16 mouse cellular contexts compared by ENCODE assay signal in genomic region chr1:182571148-182571547, GRCm38 (mm10). TPM values are rescaled to one million over a fixed set of nuclear protein-coding genes. Genes with fewer than 3 reads are reported as not detected.
DNase-seq lines count a peak whose midpoint lies in the region; ATAC-seq lines count a peak whose summit lies in the region.
"Had no signal": no experiment of that assay in that cellular context is flagged by ENCODE, and none has a peak within 500 bp of the region (broad histone marks: within the 10 kb centered on the region; RNA-seq: fewer than 3 reads in every experiment).

No protein-coding gene starts in this region.

- no peaks in the 10 kb centered on the region for H3K27me3 ChIP-seq in intestine, embryonic 16.5 days (replicated peaks; ENCODE audit: control insufficient read depth, insufficient read depth, low read length)
- H3K27me3 ChIP-seq: embryonic facial prominence, embryonic 15.5 days; limb, embryonic 12.5 days had no signal

- peak; percentile 49 for DNase-seq in adrenal gland, adult 2 months
- DNase-seq in adrenal gland, postnatal 4 days (ENCODE audit: low spot score in 2 of 2) = no peak
- DNase-seq in kidney, adult 8-10 months = peak; percentile 15
- DNase-seq in kidney, adult 18-20 months = no peak
- DNase-seq in 3T3-L1 (ENCODE audit: low read depth, low spot score) = peak; percentile 24
- DNase-seq in frontal cortex, postnatal 25 days (ENCODE audit: low spot score in 2 of 2) = no peak
- no peak for DNase-seq in layer of hippocampus, postnatal 36 days
- DNase-seq: gastrocnemius, postnatal 10 days had no signal

- H3K36me3 ChIP-seq in intestine, embryonic 16.5 days (ENCODE audit: control insufficient read depth, insufficient read depth, low read length) = no peaks in the 10 kb centered on the region
- H3K36me3 ChIP-seq: embryonic facial prominence, embryonic 15.5 days; limb, embryonic 12.5 days; midbrain, embryonic 13.5 days had no signal

- no peak overlapping the region for H3K9ac ChIP-seq in intestine, embryonic 16.5 days (ENCODE audit: low read depth, low read length)
- H3K9ac ChIP-seq: embryonic facial prominence, embryonic 15.5 days; limb, embryonic 12.5 days; midbrain, embryonic 13.5 days had no signal

- ATAC-seq in intestine, embryonic 16.5 days = peak; percentile 54
- ATAC-seq: forebrain, embryonic 14.5 days; midbrain, embryonic 13.5 days had no signal

- 56% methylated on average over 3 of the region's 3 CpGs for WGBS in intestine, embryonic 16.5 days

- no peaks in the 10 kb centered on the region for H3K9me3 ChIP-seq in intestine, embryonic 16.5 days (ENCODE audit: control insufficient read depth, low read length)
- H3K9me3 ChIP-seq: embryonic facial prominence, embryonic 15.5 days; limb, embryonic 12.5 days; midbrain, embryonic 13.5 days had no signal

- H3K4me3 ChIP-seq in intestine, embryonic 16.5 days (ENCODE audit: low read length) = no peak overlapping the region
- H3K4me3 ChIP-seq: embryonic facial prominence, embryonic 15.5 days; limb, embryonic 12.5 days; midbrain, embryonic 13.5 days had no signal

- H3K27ac ChIP-seq in intestine, embryonic 16.5 days (ENCODE audit: low read length) = no peak overlapping the region
- H3K27ac ChIP-seq: embryonic facial prominence, embryonic 15.5 days; limb, embryonic 12.5 days; midbrain, embryonic 13.5 days had no signal

- H3K4me2 ChIP-seq in intestine, embryonic 16.5 days (ENCODE audit: low read depth, low read length) = no peak overlapping the region
- H3K4me2 ChIP-seq: embryonic facial prominence, embryonic 15.5 days; limb, embryonic 12.5 days; midbrain, embryonic 13.5 days had no signal

- H3K4me1 ChIP-seq in intestine, embryonic 16.5 days (ENCODE audit: control insufficient read depth, insufficient read depth, low read length) = peaks cover 2% of the 10 kb centered on the region; the same call in 1 of the 2 replicates
- H3K4me1 ChIP-seq: embryonic facial prominence, embryonic 15.5 days had no signal

RNA-seq across cellular contexts. Expression of gene Capn8, which starts 6.3 kb away (rescaled TPM):
- total RNA-seq in adrenal gland, adult 2 months (2021) = under 1 TPM; 0.17 to 0.38 TPM
- not detected in 2 replicates for polyA plus RNA-seq in adrenal gland, adult 2 months (2012; rRNA removed)
- total RNA-seq in adrenal gland, postnatal 4 days (2021) = under 1 TPM in 1 of 2 experiments, not detected in 1; 0.11 TPM
- 3.6 and 4.2 TPM in 2 replicates for polyA plus RNA-seq in intestine, embryonic 16.5 days (2015; fragmentation: Nextera tagmentation; extraction: Ambion mirVana)
- total RNA-seq in layer of hippocampus, postnatal 36 days (2021) = not detected
- total RNA-seq: gastrocnemius, postnatal 10 days; heart, postnatal 14 days; layer of hippocampus, postnatal 25 days had no signal
- polyA plus RNA-seq: limb, embryonic 12.5 days; midbrain, embryonic 13.5 days; neural tube, embryonic 11.5 days had no signal

RNA-seq across cellular contexts. Expression of gene Capn2, which starts 53.7 kb away (rescaled TPM):
- 100 to 1,000 TPM in 1 of 2 experiments, 10 to 100 TPM in 1; 67.7 to 105 TPM for total RNA-seq in adrenal gland, adult 2 months (2021)
- polyA plus RNA-seq in adrenal gland, adult 2 months (2012; rRNA removed) = 25.9 and 34.3 TPM in 2 replicates
- total RNA-seq in adrenal gland, postnatal 4 days (2021) = 10 to 100 TPM; 67.3 to 72.8 TPM
- polyA plus RNA-seq in intestine, embryonic 16.5 days (2015; fragmentation: Nextera tagmentation; extraction: Ambion mirVana) = 74.8 and 77.0 TPM in 2 replicates
- 10 to 100 TPM; 57.9 to 59.5 TPM for total RNA-seq in layer of hippocampus, postnatal 36 days (2021)

Comparison
In these comparisons a context has a peak if more than half of its experiments do, and no peak if none do; other contexts are left out.
1. DNase-seq: peak in adrenal gland, adult 2 months (single experiment), kidney, adult 8-10 months (2 of 2) and 3T3-L1 (single experiment); none in adrenal gland, postnatal 4 days (0 of 2), kidney, adult 18-20 months (single experiment), frontal cortex, postnatal 25 days (0 of 2) and layer of hippocampus, postnatal 36 days (0 of 2).